Mouse (Mus musculus) heart, adult 2 months (tissue): ENCODE data around the gene Efna1.

Source experiments
- CTCF ChIP-seq: fragments of 200-600 bp; IDR thresholded peaks from 2 replicates; pipeline ENCODE4 v1.8.1; 2022; ENCODE audit warnings: antibody characterized with exemption, mild to moderate bottlenecking, moderate library complexity
- EP300 ChIP-seq: fragments of 200-500 bp; IDR thresholded peaks from 2 replicates; pipeline ENCODE4 v1.6.1; 2011; ENCODE audit warnings: low read depth, low read length, control low read depth; ENCODE audit not compliant: insufficient read depth
- POLR2A ChIP-seq: fragments of 200-500 bp; IDR thresholded peaks from 2 replicates; pipeline ENCODE4 v1.6.1; 2011; ENCODE audit warnings: mild to moderate bottlenecking, low read depth, low read length, control low read depth; ENCODE audit not compliant: insufficient read depth

GRCm38 (mm10) chr3:89278643-89279042 lies 2.3 kb downstream of the Efna1 start:
- TF ChIP-seq POLR2A (no peak), CTCF (no peak), EP300 (no peak)
